Mouse (Mus musculus): ENCODE data around the gene Atf6. TPM values are rescaled to one million over a fixed set of nuclear protein-coding genes. Genes with fewer than 3 reads are reported as not detected.
A peak's percentile ranks its signal among the peaks of the same experiment; 100 is the strongest.

Atf6 gene
- polyA plus RNA-seq, 1 experiment from 2014 or later, result 6.1 TPM

DNA sequence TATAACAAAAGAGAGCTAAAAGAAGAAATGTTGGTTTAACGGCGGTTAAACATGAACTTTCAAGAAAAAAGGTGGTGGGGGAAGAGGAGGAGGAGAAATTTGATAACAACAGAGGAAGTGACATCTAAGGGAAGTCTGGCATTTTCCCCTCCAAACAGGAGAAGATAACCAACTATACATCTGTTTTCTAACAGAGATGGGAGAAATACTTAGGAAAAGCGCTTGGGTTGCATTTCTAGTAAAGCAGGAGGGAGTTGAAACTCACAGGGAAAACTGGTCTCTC, 5.2 kb downstream of the Atf6 start:
- 25% methylated on average over 3 of the region's 3 CpGs for WGBS (ENCODE audit: insufficient replicate concordance)
- Histone ChIP-seq H3K27me3 (no peaks in the 10 kb centered on the region), H3K9me3 (replicated peaks) (no peaks in the 10 kb centered on the region), H3K4me1 (replicated peaks) (peaks cover 87% of the 10 kb centered on the region), H3K36me3 (0 out of 2 replicates have a peak, but pooled peaks cover 3% of the 10 kb centered on the region), H3K4me3 (replicated peaks) (no peak overlapping the region), H3K9ac (no peak overlapping the region), H3K27ac (peak overlapping the region; percentile 42), H3K4me2 (peak overlapping the region; percentile 23)
- no peak for ATAC-seq (ENCODE audit: low read depth)
- no peak for DNase-seq

DNA sequence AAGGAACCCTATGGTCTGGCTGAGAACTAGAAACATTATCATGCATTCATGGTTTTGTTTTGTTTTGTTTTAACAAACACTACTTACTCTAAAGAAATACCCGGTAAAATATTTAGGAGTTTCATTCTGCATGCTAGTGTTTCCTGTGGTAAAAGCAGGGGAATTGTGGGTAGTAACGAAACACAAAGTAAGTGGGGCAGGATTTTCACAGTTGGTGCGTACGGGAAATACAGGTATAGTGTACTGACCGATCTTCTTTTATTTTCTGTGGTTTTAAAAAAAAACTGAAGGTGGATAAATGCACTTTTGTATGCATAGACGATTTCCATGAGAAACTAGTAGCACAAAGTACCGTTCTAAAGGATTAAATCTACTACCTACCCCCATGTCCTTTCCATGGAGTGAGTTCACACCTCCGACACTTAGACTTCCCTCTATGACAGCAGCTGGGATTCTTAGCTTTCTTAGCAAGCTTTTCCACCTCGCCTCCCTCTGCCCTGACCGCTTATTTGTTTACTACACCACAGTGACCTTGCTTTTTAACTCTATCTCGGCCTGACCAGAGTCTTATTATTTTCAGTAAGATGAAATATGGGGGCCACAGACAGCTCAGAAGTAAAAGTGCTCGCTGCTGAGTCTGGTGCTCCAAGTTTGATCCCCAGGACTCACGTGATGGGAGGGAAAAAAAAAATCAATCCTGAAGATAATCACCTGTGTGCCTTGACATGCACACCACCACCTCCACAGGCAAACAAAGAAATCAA, 5.7 kb downstream of the Atf6 start:
- Histone ChIP-seq H3K36me3 (0 out of 2 replicates have a peak, but pooled peaks cover 3% of the 10 kb centered on the region), H3K9me3 (replicated peaks) (no peaks in the 10 kb centered on the region), H3K4me1 (replicated peaks) (peaks cover 91% of the 10 kb centered on the region), H3K27ac (0 out of 2 replicates have a peak overlapping the region, but pooled peaks have one; percentile 42), H3K27me3 (no peaks in the 10 kb centered on the region), H3K9ac (no peak overlapping the region), H3K4me3 (replicated peaks) (no peak overlapping the region), H3K4me2 (peak overlapping the region; percentile 23)
- DNase-seq (no peak), ATAC-seq (ENCODE audit: low read depth) (no peak)
- WGBS (ENCODE audit: insufficient replicate concordance), result 61% methylated on average over 13 of the region's 13 CpGs

GRCm38 (mm10) chr1:170858872-170859271, 8.7 kb downstream of the Atf6 start:
- DNase-seq, result no peak
- WGBS (ENCODE audit: insufficient replicate concordance), result 47% methylated on average over 2 of the region's 2 CpGs
- H3K4me2 ChIP-seq, result no peak overlapping the region

GRCm38 (mm10) chr1:170857369-170857768, 10.2 kb downstream of the Atf6 start:
- Histone ChIP-seq H3K9me3 (replicated peaks) (no peaks in the 10 kb centered on the region), H3K9ac (no peak overlapping the region), H3K4me3 (replicated peaks) (no peak overlapping the region), H3K36me3 (peaks cover 8% of the 10 kb centered on the region), H3K4me1 (replicated peaks) (peaks cover 87% of the 10 kb centered on the region), H3K27me3 (no peaks in the 10 kb centered on the region), H3K27ac (0 out of 2 replicates have a peak overlapping the region, but pooled peaks have one; percentile 35), H3K4me2 (no peak overlapping the region)
- no peak for ATAC-seq (ENCODE audit: low read depth)
- 69% methylated on average over 2 of the region's 2 CpGs for WGBS (ENCODE audit: insufficient replicate concordance)
- DNase-seq, result no peak

More at GRCm38 (mm10) chr1:170858872-170859271, 8.7 kb downstream of the Atf6 start:
- Histone ChIP-seq H3K4me1 (replicated peaks) (peaks cover 93% of the 10 kb centered on the region), H3K9ac (no peak overlapping the region), H3K9me3 (replicated peaks) (no peaks in the 10 kb centered on the region), H3K4me3 (replicated peaks) (no peak overlapping the region), H3K36me3 (no peaks in the 10 kb centered on the region), H3K27ac (no peak overlapping the region; the same call in 1 of the 2 replicates), H3K27me3 (no peaks in the 10 kb centered on the region)
- ATAC-seq (ENCODE audit: low read depth), result no peak

DNA sequence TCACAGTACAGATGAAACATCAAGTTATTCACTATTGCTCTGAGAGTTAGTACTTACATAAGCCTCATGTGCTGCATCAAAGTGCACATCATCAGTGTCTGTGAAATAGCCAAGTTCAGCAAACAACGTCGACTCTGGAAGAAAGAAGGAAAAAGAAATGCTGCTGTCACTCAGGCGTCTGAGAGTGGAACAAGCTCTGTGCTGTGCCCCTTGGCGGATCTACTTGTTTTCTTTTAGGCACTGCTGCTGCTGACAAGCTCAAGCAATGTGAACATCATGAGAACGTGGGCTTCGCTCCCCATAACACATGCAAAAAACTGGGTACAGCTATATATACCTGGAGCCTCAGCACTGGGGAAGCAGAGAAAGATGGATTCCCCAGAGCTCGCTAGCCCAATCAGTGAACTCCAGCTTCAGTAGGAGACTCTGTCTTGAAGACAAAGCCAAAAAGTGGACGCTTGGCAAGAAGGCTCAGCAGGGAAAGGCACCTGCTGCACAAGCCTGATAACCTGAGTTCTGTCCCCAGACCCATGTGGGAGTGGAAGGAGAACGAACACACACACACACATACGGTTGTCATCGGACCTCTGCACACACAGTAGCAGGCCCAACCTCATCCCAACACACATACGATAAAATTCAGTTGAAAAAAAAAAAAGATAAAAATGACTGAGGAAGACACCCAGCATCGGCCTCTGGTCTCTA, 12.4 kb downstream of the Atf6 start:
- DNase-seq (no peak), ATAC-seq (ENCODE audit: low read depth) (peak; percentile 94)
- H3K27ac ChIP-seq, result peak overlapping the region; percentile 88
- peaks cover 16% of the 10 kb centered on the region for H3K36me3 ChIP-seq
- 38% methylated on average over 13 of the region's 13 CpGs for WGBS (ENCODE audit: insufficient replicate concordance)
- H3K4me1 ChIP-seq (replicated peaks), result peaks cover 84% of the 10 kb centered on the region
- peak overlapping the region; percentile 16; the same call in 1 of the 2 replicates for H3K4me3 ChIP-seq (replicated peaks)
- H3K9ac ChIP-seq, result peak overlapping the region; percentile 50
- H3K27me3 ChIP-seq, result no peaks in the 10 kb centered on the region
- H3K4me2 ChIP-seq, result peak overlapping the region; percentile 50
- H3K9me3 ChIP-seq (replicated peaks), result no peaks in the 10 kb centered on the region

DNA sequence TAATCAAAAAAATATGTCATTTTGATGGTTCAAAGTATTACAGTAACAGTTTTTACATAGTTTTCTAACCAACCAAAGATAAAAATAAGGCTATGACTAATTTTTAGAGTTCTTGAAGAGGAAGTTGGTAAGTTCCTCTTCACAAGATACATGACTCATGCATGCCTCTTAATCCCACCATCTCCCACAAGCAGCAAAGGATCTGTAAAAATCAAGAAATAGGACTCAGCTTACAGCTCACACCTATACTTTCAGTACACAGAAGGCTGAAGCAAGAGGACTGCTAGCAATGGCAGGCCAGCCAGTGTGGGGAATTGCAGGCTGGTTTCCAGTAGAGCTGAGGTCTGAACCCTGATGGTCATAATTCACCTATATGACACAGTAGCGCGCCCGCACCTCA, 14.0 kb downstream of the Atf6 start:
- Histone ChIP-seq H3K4me2 (no peak overlapping the region), H3K9me3 (replicated peaks) (no peaks in the 10 kb centered on the region), H3K9ac (0 out of 2 replicates have a peak overlapping the region, but pooled peaks have one; percentile 26), H3K4me3 (replicated peaks) (no peak overlapping the region), H3K36me3 (peaks cover 32% of the 10 kb centered on the region), H3K4me1 (replicated peaks) (peaks cover 80% of the 10 kb centered on the region), H3K27ac (peak overlapping the region; percentile 64), H3K27me3 (no peaks in the 10 kb centered on the region)
- WGBS (ENCODE audit: insufficient replicate concordance), result 83% methylated on average over 3 of the region's 3 CpGs
- DNase-seq, result no peak
- no peak for ATAC-seq (ENCODE audit: low read depth)

- no peak overlapping the region for H3K4me3 ChIP-seq (replicated peaks)
- DNase-seq (peak; percentile 28), ATAC-seq (ENCODE audit: low read depth) (peak; percentile 31)
- H3K4me1 ChIP-seq (replicated peaks), result peaks cover 72% of the 10 kb centered on the region
- peak overlapping the region; percentile 33; the same call in 1 of the 2 replicates for H3K9ac ChIP-seq
- H3K4me2 ChIP-seq, result peak overlapping the region; percentile 19
- 64% methylated on average over 23 of the region's 23 CpGs for WGBS (ENCODE audit: insufficient replicate concordance)
- H3K36me3 ChIP-seq, result peaks cover 38% of the 10 kb centered on the region
- H3K27ac ChIP-seq, result peak overlapping the region; percentile 61
- no peaks in the 10 kb centered on the region for H3K9me3 ChIP-seq (replicated peaks)
- no peaks in the 10 kb centered on the region for H3K27me3 ChIP-seq
Measured at GRCm38 (mm10) chr1:170850637-170851624, 16.6 kb downstream of the Atf6 start.

DNA sequence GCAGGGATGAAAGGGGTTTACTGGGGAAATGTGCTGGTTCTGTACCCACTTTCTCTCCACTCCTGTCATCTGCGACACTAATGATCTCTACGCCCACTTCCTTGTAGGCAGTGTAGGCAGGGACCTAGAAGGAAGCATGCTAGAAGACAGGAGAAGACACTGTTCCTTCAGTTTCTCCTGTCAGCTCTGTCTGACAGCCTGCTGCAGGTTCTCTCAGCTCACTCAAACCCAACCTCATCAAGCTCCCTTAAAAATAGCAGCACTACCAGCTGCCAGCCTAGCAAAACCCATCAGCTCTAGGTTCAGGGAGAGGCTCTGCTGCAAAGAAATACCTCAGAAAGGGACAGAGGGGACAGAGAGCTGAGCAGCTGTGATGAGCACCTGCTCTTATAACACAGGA, 17.6 kb downstream of the Atf6 start:
- Histone ChIP-seq H3K27me3 (no peaks in the 10 kb centered on the region), H3K9ac (no peak overlapping the region), H3K4me2 (no peak overlapping the region), H3K4me1 (replicated peaks) (peaks cover 72% of the 10 kb centered on the region), H3K9me3 (replicated peaks) (no peaks in the 10 kb centered on the region), H3K4me3 (replicated peaks) (no peak overlapping the region), H3K27ac (peak overlapping the region; percentile 31; the same call in 1 of the 2 replicates), H3K36me3 (peaks cover 40% of the 10 kb centered on the region)
- no peak for DNase-seq
- no peak for ATAC-seq (ENCODE audit: low read depth)
- WGBS (ENCODE audit: insufficient replicate concordance), result 89% methylated on average over 2 of the region's 2 CpGs

DNA sequence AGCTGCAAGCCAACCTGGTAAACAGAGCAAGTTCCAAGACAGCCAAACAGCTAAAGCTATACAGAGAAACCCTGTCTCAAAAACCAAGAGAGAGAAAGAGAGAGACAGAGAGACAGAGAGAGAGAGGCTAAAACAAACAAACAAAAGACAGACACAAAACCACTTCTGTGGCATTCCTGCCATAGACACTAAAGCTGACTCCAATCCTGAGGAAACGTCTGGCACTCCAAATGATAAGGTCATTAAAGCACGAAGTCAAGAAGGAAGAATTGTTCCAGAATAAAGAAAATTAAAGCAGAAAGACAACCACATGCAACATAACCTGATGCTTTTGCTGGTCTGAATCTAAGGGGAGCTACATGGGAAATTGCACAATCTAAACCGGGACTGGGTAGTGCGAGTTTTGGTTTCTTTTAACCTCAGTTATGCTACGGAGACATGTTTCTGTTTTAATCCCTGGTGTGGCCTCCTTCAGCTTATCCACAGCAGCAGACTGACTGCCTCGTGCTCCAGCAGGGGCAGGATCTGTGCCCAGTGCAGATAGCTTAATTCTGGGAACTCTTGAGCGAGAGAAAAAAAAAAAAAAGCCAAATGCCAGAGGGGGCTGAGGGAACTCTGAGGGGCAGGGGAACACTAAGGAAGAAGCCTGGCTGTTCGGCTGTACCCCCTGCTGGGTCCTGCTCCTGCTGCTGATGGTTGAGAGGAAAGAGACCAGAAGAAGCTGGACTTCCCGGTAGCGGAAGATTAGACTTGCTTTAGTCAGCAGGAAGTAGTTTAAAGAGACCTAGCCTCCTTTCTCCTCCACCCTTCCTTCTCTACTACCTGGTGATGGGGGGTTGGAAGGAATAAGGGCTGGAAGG, 21.9 kb downstream of the Atf6 start:
- 4% methylated on average over 10 of the region's 10 CpGs for WGBS (ENCODE audit: insufficient replicate concordance)
- H3K4me3 ChIP-seq (replicated peaks), result peak overlapping the region; percentile 47
- peak overlapping the region; percentile 71 for H3K9ac ChIP-seq
- DNase-seq, result peak; percentile 79
- H3K9me3 ChIP-seq (replicated peaks), result no peaks in the 10 kb centered on the region
- H3K36me3 ChIP-seq, result peaks cover 47% of the 10 kb centered on the region
- peak overlapping the region; percentile 94 for H3K27ac ChIP-seq
- peak; percentile 96 for ATAC-seq (ENCODE audit: low read depth)
- peaks cover 49% of the 10 kb centered on the region for H3K4me1 ChIP-seq (replicated peaks)
- H3K4me2 ChIP-seq, result peak overlapping the region; percentile 68
- H3K27me3 ChIP-seq, result no peaks in the 10 kb centered on the region

GRCm38 (mm10) chr1:170844380-170844779, 23.2 kb downstream of the Atf6 start:
- Histone ChIP-seq H3K27ac (no peak overlapping the region), H3K4me3 (replicated peaks) (no peak overlapping the region), H3K4me1 (replicated peaks) (peaks cover 38% of the 10 kb centered on the region), H3K27me3 (no peaks in the 10 kb centered on the region), H3K9ac (no peak overlapping the region), H3K4me2 (no peak overlapping the region), H3K36me3 (peaks cover 43% of the 10 kb centered on the region), H3K9me3 (replicated peaks) (no peaks in the 10 kb centered on the region)
- WGBS (ENCODE audit: insufficient replicate concordance), result 60% methylated on average over 8 of the region's 8 CpGs
- no peak for ATAC-seq (ENCODE audit: low read depth)
- no peak for DNase-seq
